In the genomic region with DNA sequence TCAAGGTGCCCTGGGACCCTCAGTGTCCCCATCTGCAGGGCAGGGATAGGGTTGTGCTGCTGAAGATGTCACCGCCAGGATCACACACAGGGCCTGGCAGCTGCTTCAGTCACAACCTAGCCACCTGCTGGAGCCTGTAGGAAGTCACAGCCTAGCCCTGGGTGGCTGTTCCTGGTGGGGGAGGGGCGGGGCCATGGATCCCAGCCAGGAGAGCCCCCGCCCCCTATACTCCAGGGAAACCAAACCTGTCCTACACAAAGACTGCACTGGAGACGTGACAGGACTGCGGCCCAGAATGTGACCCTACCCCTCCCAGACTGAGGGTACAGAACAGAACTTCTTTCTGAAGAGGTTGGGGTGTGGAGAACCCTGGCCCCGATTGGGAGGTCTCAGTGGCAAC, we compare ENCODE assay signal across 8 mouse cellular contexts. TPM values are rescaled to one million over a fixed set of nuclear protein-coding genes. Genes with fewer than 3 reads are reported as not detected.
DNase-seq lines count a peak whose midpoint lies in the region; ATAC-seq and TF ChIP-seq lines count a peak whose summit lies in the region.

No protein-coding gene starts in this region.

- TF ChIP-seq CTCF in lung, postnatal 0 days (IDR thresholded peaks at IDR 0.05) = peak; percentile 72

- H3K9ac ChIP-seq in intestine, embryonic 16.5 days (ENCODE audit: low read depth, low read length) = peak overlapping the region; percentile 37
- 0 out of 2 replicates have a peak overlapping the region, but pooled peaks have one; percentile 5 for H3K9ac ChIP-seq in lung, postnatal 0 days (replicated peaks; ENCODE audit: low read depth)

- no peak for TF ChIP-seq EP300 in lung, postnatal 0 days (IDR thresholded peaks at IDR 0.05)

- H3K27me3 ChIP-seq in heart, embryonic 10.5 days (ENCODE audit: insufficient read depth, poor library complexity, severe bottlenecking) = peaks cover 34% of the 10 kb centered on the region; the same call in 1 of the 2 replicates
- no peaks in the 10 kb centered on the region for H3K27me3 ChIP-seq in intestine, embryonic 16.5 days (replicated peaks; ENCODE audit: control insufficient read depth, insufficient read depth, low read length)
- H3K27me3 ChIP-seq in lung, postnatal 0 days (replicated peaks; ENCODE audit: insufficient read depth, low read length) = no peaks in the 10 kb centered on the region

- H3K4me3 ChIP-seq in heart, embryonic 10.5 days = peak overlapping the region; percentile 19
- H3K4me3 ChIP-seq in intestine, embryonic 16.5 days (ENCODE audit: low read length) = peak overlapping the region; percentile 7; the same call in 1 of the 2 replicates
- H3K4me3 ChIP-seq in lung, postnatal 0 days (ENCODE audit: low read depth, low read length) = no peak overlapping the region

- DNase-seq in heart, embryonic 10.5 days (ENCODE audit: low spot score) = peak; percentile 85
- no peak for DNase-seq in heart, adult 9 months (ENCODE audit: low spot score in 2 of 2)
- peak; percentile 63 for DNase-seq in embryo, embryonic 9.5 days (ENCODE audit: extremely low spot score)
- DNase-seq in lung, postnatal 0 days (ENCODE audit: low spot score) = peak; percentile 79
- DNase-seq in cerebellum, postnatal 36 days = no peak
- no peak for DNase-seq in left cerebral cortex, postnatal 25 days (ENCODE audit: low spot score in 2 of 2)
- DNase-seq in right cerebral cortex, postnatal 14 days = no peak

- H3K4me1 ChIP-seq in heart, embryonic 10.5 days = peaks cover 95% of the 10 kb centered on the region
- H3K4me1 ChIP-seq in intestine, embryonic 16.5 days (ENCODE audit: control insufficient read depth, insufficient read depth, low read length) = peaks cover 70% of the 10 kb centered on the region
- peaks cover 64% of the 10 kb centered on the region for H3K4me1 ChIP-seq in lung, postnatal 0 days (ENCODE audit: insufficient read depth, low read depth, low read length)

- peak overlapping the region; percentile 27; the same call in 1 of the 2 replicates for H3K4me2 ChIP-seq in intestine, embryonic 16.5 days (ENCODE audit: low read depth, low read length)
- H3K4me2 ChIP-seq in lung, postnatal 0 days (replicated peaks; ENCODE audit: low read depth, low read length) = peak overlapping the region; percentile 84

- 12% methylated on average over 6 of the region's 6 CpGs for WGBS in heart, embryonic 10.5 days
- WGBS in intestine, embryonic 16.5 days = 12% methylated on average over 6 of the region's 6 CpGs
- WGBS in lung, postnatal 0 days = 14% methylated on average over 6 of the region's 6 CpGs

- peak overlapping the region; percentile 63 for H3K27ac ChIP-seq in heart, embryonic 10.5 days
- H3K27ac ChIP-seq in intestine, embryonic 16.5 days (ENCODE audit: low read length) = no peak overlapping the region
- peak overlapping the region; percentile 94 for H3K27ac ChIP-seq in lung, postnatal 0 days (ENCODE audit: low read length)

- H3K9me3 ChIP-seq in heart, embryonic 10.5 days = no peaks in the 10 kb centered on the region
- no peaks in the 10 kb centered on the region for H3K9me3 ChIP-seq in intestine, embryonic 16.5 days (ENCODE audit: control insufficient read depth, low read length)
- no peaks in the 10 kb centered on the region for H3K9me3 ChIP-seq in lung, postnatal 0 days (ENCODE audit: low read length)

- peaks cover 17% of the 10 kb centered on the region for H3K36me3 ChIP-seq in heart, embryonic 10.5 days
- H3K36me3 ChIP-seq in intestine, embryonic 16.5 days (ENCODE audit: control insufficient read depth, insufficient read depth, low read length) = no peaks in the 10 kb centered on the region
- peaks cover 5% of the 10 kb centered on the region; the same call in 1 of the 2 replicates for H3K36me3 ChIP-seq in lung, postnatal 0 days (ENCODE audit: insufficient read depth, low read length)

- intact Hi-C loops in left cerebral cortex, postnatal 25 days (cut with DNase I) = no loop called here

- peak; percentile 47 for ATAC-seq in intestine, embryonic 16.5 days
- peak; percentile 49 for ATAC-seq in lung, postnatal 0 days

RNA-seq across cellular contexts. Expression of a gene that starts 3.4 kb away (rescaled TPM):
- 23.6 and 30.8 TPM in 2 replicates for polyA plus RNA-seq in heart, embryonic 10.5 days (2016; fragmentation: Nextera tagmentation; extraction: Ambion mirVana)
- polyA plus RNA-seq in intestine, embryonic 16.5 days (2015; fragmentation: Nextera tagmentation; extraction: Ambion mirVana) = 26.7 and 29.7 TPM in 2 replicates
- polyA plus RNA-seq in lung, postnatal 0 days (2015; fragmentation: Nextera tagmentation; extraction: Ambion mirVana) = 83.7 and 85.3 TPM in 2 replicates
- 1 to 10 TPM; 6.0 to 6.7 TPM for total RNA-seq in left cerebral cortex, postnatal 25 days (2021)

RNA-seq across cellular contexts. Expression of a gene that starts 34.9 kb away (rescaled TPM):
- polyA plus RNA-seq in heart, embryonic 10.5 days (2016; fragmentation: Nextera tagmentation; extraction: Ambion mirVana) = 332 and 360 TPM in 2 replicates
- polyA plus RNA-seq in intestine, embryonic 16.5 days (2015; fragmentation: Nextera tagmentation; extraction: Ambion mirVana) = 471 and 487 TPM in 2 replicates
- 418 and 453 TPM in 2 replicates for polyA plus RNA-seq in lung, postnatal 0 days (2015; fragmentation: Nextera tagmentation; extraction: Ambion mirVana)
- 100 to 1,000 TPM; 648 to 660 TPM for total RNA-seq in left cerebral cortex, postnatal 25 days (2021)

RNA-seq across cellular contexts. Expression of a gene that starts 51.0 kb away (rescaled TPM):
- polyA plus RNA-seq in heart, embryonic 10.5 days (2016; fragmentation: Nextera tagmentation; extraction: Ambion mirVana) = 202 and 240 TPM in 2 replicates
- 172 and 194 TPM in 2 replicates for polyA plus RNA-seq in intestine, embryonic 16.5 days (2015; fragmentation: Nextera tagmentation; extraction: Ambion mirVana)
- polyA plus RNA-seq in lung, postnatal 0 days (2015; fragmentation: Nextera tagmentation; extraction: Ambion mirVana) = 119 and 136 TPM in 2 replicates
- total RNA-seq in left cerebral cortex, postnatal 25 days (2021) = 100 to 1,000 TPM in 1 of 2 experiments, 10 to 100 TPM in 1; 91.6 to 103 TPM

RNA-seq across cellular contexts. Expression of a gene that starts 51.0 kb away (rescaled TPM):
- 12.4 and 13.1 TPM in 2 replicates for polyA plus RNA-seq in heart, embryonic 10.5 days (2016; fragmentation: Nextera tagmentation; extraction: Ambion mirVana)
- 2.8 and 4.8 TPM in 2 replicates for polyA plus RNA-seq in intestine, embryonic 16.5 days (2015; fragmentation: Nextera tagmentation; extraction: Ambion mirVana)
- 15.5 and 16.1 TPM in 2 replicates for polyA plus RNA-seq in lung, postnatal 0 days (2015; fragmentation: Nextera tagmentation; extraction: Ambion mirVana)
- total RNA-seq in left cerebral cortex, postnatal 25 days (2021) = 10 to 100 TPM; 23.9 to 30.4 TPM

Comparison
In these comparisons a context has a peak if more than half of its experiments do, and no peak if none do; other contexts are left out.
1. DNase-seq: peak in heart, embryonic 10.5 days (single experiment), embryo, embryonic 9.5 days (single experiment) and lung, postnatal 0 days (single experiment); none in heart, adult 9 months (0 of 2), cerebellum, postnatal 36 days (0 of 2), left cerebral cortex, postnatal 25 days (0 of 2) and right cerebral cortex, postnatal 14 days (single experiment).